In the genomic region with DNA sequence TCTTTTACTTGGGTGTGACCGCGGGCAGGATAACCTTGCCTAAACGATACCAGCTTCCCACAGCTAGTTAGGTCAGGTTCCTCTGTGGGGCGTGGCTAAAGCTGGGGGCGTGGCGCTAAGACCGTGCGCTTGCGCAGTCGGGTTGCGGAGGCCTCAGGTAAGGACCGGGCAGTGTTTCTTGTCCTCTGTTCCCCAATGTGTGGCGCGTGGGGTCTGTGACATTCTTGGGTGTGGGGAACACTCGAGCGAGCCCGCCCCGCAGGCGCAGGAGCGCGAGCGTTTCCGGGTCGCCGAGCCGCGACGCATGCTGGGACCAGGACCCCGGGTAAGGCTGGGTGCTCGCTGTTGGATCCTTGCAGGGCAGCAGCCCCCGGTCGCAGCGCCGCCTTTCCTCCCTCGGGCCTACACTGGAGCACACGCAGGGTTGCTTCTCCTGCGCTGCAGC, we compare ENCODE assay signal across 8 mouse cellular contexts. TPM values are rescaled to one million over a fixed set of nuclear protein-coding genes. Genes with fewer than 3 reads are reported as not detected.
DNase-seq lines count a peak whose midpoint lies in the region; ATAC-seq and TF ChIP-seq lines count a peak whose summit lies in the region.

A gene (plus strand): TSS at position 132 of the 445 bp plus-strand sequence.

- 0% methylated on average over 33 of the region's 37 CpGs for WGBS in forebrain, embryonic 12.5 days
- WGBS in heart, postnatal 0 days = under 1% methylated on average over 37 of the region's 37 CpGs
- WGBS in liver, embryonic 16.5 days (ENCODE audit: insufficient replicate concordance) = 0% methylated on average over 37 of the region's 37 CpGs
- WGBS in neural tube, embryonic 13.5 days = under 1% methylated on average over 37 of the region's 37 CpGs

- TF ChIP-seq CTCF in CH12.LX (conservative IDR thresholded peaks at IDR 0.05 in 1 of 2, IDR thresholded peaks at IDR 0.05 in 1 of 2; ENCODE audit: low read depth in 2 of 2, low read length in 2 of 2) = no peak
- no peak for TF ChIP-seq CTCF in heart, postnatal 0 days (IDR thresholded peaks at IDR 0.05; ENCODE audit: low read depth)
- TF ChIP-seq CTCF in testis, adult 2 months (IDR thresholded peaks at IDR 0.05; ENCODE audit: control insufficient read depth, insufficient read depth, insufficient replicate concordance, low read depth, low read length) = no peak

- no peaks in the 10 kb centered on the region for H3K9me3 ChIP-seq in CH12.LX (replicated peaks; ENCODE audit: low read length)
- no peaks in the 10 kb centered on the region for H3K9me3 ChIP-seq in forebrain, embryonic 12.5 days
- H3K9me3 ChIP-seq in heart, postnatal 0 days (replicated peaks; ENCODE audit: control insufficient read depth, low read length) = no peaks in the 10 kb centered on the region
- H3K9me3 ChIP-seq in liver, embryonic 16.5 days (replicated peaks; ENCODE audit: control insufficient read depth, low read length) = no peaks in the 10 kb centered on the region
- no peaks in the 10 kb centered on the region for H3K9me3 ChIP-seq in neural tube, embryonic 13.5 days

- peaks cover 2 to 17% of the 10 kb centered on the region in 2 experiments; a peak in 2 of 4 replicates for H3K4me1 ChIP-seq in CH12.LX (ENCODE audit: control insufficient read depth in 1 of 2, insufficient read depth in 2 of 2)
- H3K4me1 ChIP-seq in forebrain, embryonic 12.5 days = peaks cover 18% of the 10 kb centered on the region
- H3K4me1 ChIP-seq in heart, postnatal 0 days (ENCODE audit: control insufficient read depth, insufficient read depth) = peaks cover 9% of the 10 kb centered on the region; the same call in 1 of the 2 replicates
- peaks cover 20% of the 10 kb centered on the region for H3K4me1 ChIP-seq in liver, embryonic 16.5 days (ENCODE audit: control insufficient read depth, low read depth, low read length)
- H3K4me1 ChIP-seq in neural tube, embryonic 13.5 days (replicated peaks) = peaks cover 28% of the 10 kb centered on the region
- peaks cover 6% of the 10 kb centered on the region for H3K4me1 ChIP-seq in testis, adult 2 months (ENCODE audit: control insufficient read depth, insufficient read depth, low read length)

- H3K36me3 ChIP-seq in CH12.LX (replicated peaks in 1 of 2; ENCODE audit: control insufficient read depth in 1 of 2, insufficient read depth in 1 of 2, low read length in 1 of 2) = peaks cover 27 to 33% of the 10 kb centered on the region in 2 experiments
- H3K36me3 ChIP-seq in forebrain, embryonic 12.5 days (replicated peaks) = peaks cover 21% of the 10 kb centered on the region
- peaks cover 25% of the 10 kb centered on the region for H3K36me3 ChIP-seq in heart, postnatal 0 days (replicated peaks; ENCODE audit: control insufficient read depth, insufficient read depth, low read length)
- H3K36me3 ChIP-seq in liver, embryonic 16.5 days (ENCODE audit: control insufficient read depth, insufficient read depth) = peaks cover 14% of the 10 kb centered on the region
- H3K36me3 ChIP-seq in neural tube, embryonic 13.5 days = peaks cover 27% of the 10 kb centered on the region
- H3K36me3 ChIP-seq in testis, adult 2 months (ENCODE audit: control insufficient read depth, insufficient read depth, low read length) = peaks cover 5% of the 10 kb centered on the region

- dilution Hi-C loops in CH12.LX (cut with MboI; ENCODE audit: extremely low pct_ligation_motif_present, extremely low pct_unique_long_range_greater_than_20kb, low sequenced_read_pairs) = no loop called here

- H3K79me2 ChIP-seq in CH12.LX (replicated peaks; ENCODE audit: control insufficient read depth, extremely low read depth, insufficient read depth, poor library complexity, severe bottlenecking) = no peaks in the 10 kb centered on the region

- peak; percentile 88 for DNase-seq in CH12.LX (ENCODE audit: extremely low read depth)
- peak; percentile 85 for DNase-seq in c-Kit-positive CD71-positive TER-119-negative erythroid progenitor cells, embryonic 14.5 days (ENCODE audit: low read depth)
- peak; percentile 79 for DNase-seq in heart, postnatal 0 days (ENCODE audit: low spot score)
- peak; percentile 88 to 92 for DNase-seq in kidney, postnatal 4 days

- peak within 1 kb of the TSS; percentile 76 for H3K4me2 ChIP-seq in CH12.LX (ENCODE audit: insufficient read depth, low read depth, poor library complexity, severe bottlenecking)
- peak within 1 kb of the TSS; percentile 69 for H3K4me2 ChIP-seq in forebrain, embryonic 12.5 days
- peak within 1 kb of the TSS; percentile 88 for H3K4me2 ChIP-seq in heart, postnatal 0 days (ENCODE audit: low read depth, low read length)
- peak within 1 kb of the TSS; percentile 81 for H3K4me2 ChIP-seq in liver, embryonic 16.5 days (ENCODE audit: low read depth, low read length)
- peak within 1 kb of the TSS; percentile 74 for H3K4me2 ChIP-seq in neural tube, embryonic 13.5 days

- peak; percentile 77 for TF ChIP-seq POLR2A in CH12.LX (IDR thresholded peaks at IDR 0.05; ENCODE audit: low read depth, low read length)
- TF ChIP-seq POLR2A in testis, adult 2 months (IDR thresholded peaks at IDR 0.05; ENCODE audit: control insufficient read depth, low read depth, low read length) = peak; percentile 66

- no peaks in the 10 kb centered on the region for H3K27me3 ChIP-seq in CH12.LX (replicated peaks)
- H3K27me3 ChIP-seq in forebrain, embryonic 12.5 days = no peaks in the 10 kb centered on the region
- H3K27me3 ChIP-seq in heart, postnatal 0 days (ENCODE audit: control insufficient read depth, insufficient read depth, low read length) = no peaks in the 10 kb centered on the region
- no peaks in the 10 kb centered on the region for H3K27me3 ChIP-seq in liver, embryonic 16.5 days (ENCODE audit: control insufficient read depth, insufficient read depth, low read depth, low read length)
- no peaks in the 10 kb centered on the region for H3K27me3 ChIP-seq in neural tube, embryonic 13.5 days
- no peaks in the 10 kb centered on the region for H3K27me3 ChIP-seq in testis, adult 2 months (ENCODE audit: control insufficient read depth, insufficient read depth, low read length)

- peak within 1 kb of the TSS; percentile 56 for H3K27ac ChIP-seq in CH12.LX (ENCODE audit: insufficient read depth, low read depth)
- peak within 1 kb of the TSS; percentile 81 for H3K27ac ChIP-seq in forebrain, embryonic 12.5 days
- peak within 1 kb of the TSS; percentile 89 for H3K27ac ChIP-seq in heart, postnatal 0 days (ENCODE audit: low read depth)
- peak within 1 kb of the TSS; percentile 85 for H3K27ac ChIP-seq in liver, embryonic 16.5 days (ENCODE audit: low read length)
- H3K27ac ChIP-seq in neural tube, embryonic 13.5 days (replicated peaks) = peak within 1 kb of the TSS; percentile 87
- peak within 1 kb of the TSS; percentile 88 for H3K27ac ChIP-seq in testis, adult 2 months (ENCODE audit: control insufficient read depth, insufficient read depth, low read depth, low read length)

- TF ChIP-seq RAD21 in CH12.LX (IDR thresholded peaks at IDR 0.05; ENCODE audit: low read depth, low read length) = no peak

- H3K9ac ChIP-seq in CH12.LX (ENCODE audit: insufficient read depth, low read depth) = peak within 1 kb of the TSS; percentile 76
- peak within 1 kb of the TSS; percentile 74 for H3K9ac ChIP-seq in forebrain, embryonic 12.5 days
- H3K9ac ChIP-seq in heart, postnatal 0 days (replicated peaks; ENCODE audit: low read depth, low read length) = peak within 1 kb of the TSS; percentile 76
- H3K9ac ChIP-seq in liver, embryonic 16.5 days (ENCODE audit: low read depth, low read length) = peak within 1 kb of the TSS; percentile 85
- H3K9ac ChIP-seq in neural tube, embryonic 13.5 days = peak within 1 kb of the TSS; percentile 82

- H3K4me3 ChIP-seq in CH12.LX (replicated peaks in 1 of 3; ENCODE audit: low read depth in 2 of 3, low read length in 2 of 3, poor library complexity in 1 of 3) = peak within 1 kb of the TSS; percentile 74 to 91 (median 84)
- peak within 1 kb of the TSS; percentile 63 for H3K4me3 ChIP-seq in forebrain, embryonic 12.5 days (replicated peaks)
- peak within 1 kb of the TSS; percentile 84 for H3K4me3 ChIP-seq in heart, postnatal 0 days (ENCODE audit: low read depth, low read length)
- peak within 1 kb of the TSS; percentile 88 for H3K4me3 ChIP-seq in liver, embryonic 16.5 days (ENCODE audit: low read depth, low read length)
- H3K4me3 ChIP-seq in neural tube, embryonic 13.5 days = peak within 1 kb of the TSS; percentile 70
- H3K4me3 ChIP-seq in testis, adult 2 months (ENCODE audit: control insufficient read depth, low read depth, low read length) = peak within 1 kb of the TSS; percentile 92

- in situ Hi-C loops in CH12.LX (cut with MboI; ENCODE audit: low pct_ligation_motif_present, low pct_unique_long_range_greater_than_20kb, low sequenced_read_pairs) = loop anchor here (5.0 kb wide), 1 partner anchor 34 kb away; a partner anchor contains a TSS

- peak; percentile 95 for ATAC-seq in forebrain, embryonic 12.5 days (ENCODE audit: low FRiP score)
- ATAC-seq in heart, postnatal 0 days (ENCODE audit: insufficient read depth, low read depth) = peak; percentile 92
- ATAC-seq in liver, embryonic 16.5 days (ENCODE audit: low read depth) = peak; percentile 91
- ATAC-seq in neural tube, embryonic 13.5 days (ENCODE audit: low read depth) = peak; percentile 97

- TF ChIP-seq EP300 in CH12.LX (IDR thresholded peaks at IDR 0.05; ENCODE audit: low read length) = no peak
- TF ChIP-seq EP300 in heart, postnatal 0 days (IDR thresholded peaks at IDR 0.05; ENCODE audit: low read depth) = no peak

TF ChIP-seq in CH12.LX, 34 proteins besides CTCF, POLR2A, EP300 and RAD21 (continues in another document):
- TF ChIP-seq USF1 (IDR thresholded peaks at IDR 0.05; ENCODE audit: low read depth, low read length) (no peak), MXI1 (IDR thresholded peaks at IDR 0.05; ENCODE audit: low read depth, low read length) (peak; percentile 64; the same call in 1 of the 2 replicates), ETS1 (conservative IDR thresholded peaks at IDR 0.05; ENCODE audit: low read depth, low read length) (no peak), SIN3A (IDR thresholded peaks at IDR 0.05; ENCODE audit: low read length) (peak; percentile 60; the same call in 1 of the 2 replicates), POLR2AphosphoS2 (IDR thresholded peaks at IDR 0.05; ENCODE audit: low read depth, low read length) (peak; percentile 71; the same call in 1 of the 2 replicates), NRF1 (IDR thresholded peaks at IDR 0.05; ENCODE audit: low read depth, low read length) (peak; percentile 91), ZMIZ1 (IDR thresholded peaks at IDR 0.05; ENCODE audit: low read depth, low read length) (peak; percentile 61)

RNA-seq across cellular contexts. Expression of the gene that starts here (rescaled TPM):
- 27.8 and 29.9 TPM in 2 replicates for total RNA-seq in CH12.LX (2012; rRNA removed)
- total RNA-seq in CH12.LX (2014; rRNA removed) = 62.0 and 63.7 TPM in 2 replicates
- 25.9 and 34.8 TPM in 2 replicates for polyA plus RNA-seq in CH12.LX (2012; ENCODE audit: insufficient read length, low read depth)
- polyA plus RNA-seq in forebrain, embryonic 12.5 days (2016; fragmentation: Nextera tagmentation; extraction: Ambion mirVana) = 109 and 112 TPM in 2 replicates
- 21.4 and 56.7 TPM in 2 replicates for total RNA-seq in heart, postnatal 0 days (2014; rRNA removed; ENCODE audit: low replicate concordance)
- 134 and 145 TPM in 2 replicates for polyA plus RNA-seq in heart, postnatal 0 days (2015; fragmentation: Nextera tagmentation; extraction: Ambion mirVana)
- polyA plus RNA-seq in liver, embryonic 16.5 days (2015; fragmentation: Nextera tagmentation; extraction: Ambion mirVana) = 43.0 and 45.0 TPM in 2 replicates
- polyA plus RNA-seq in neural tube, embryonic 13.5 days (2015; fragmentation: Nextera tagmentation; extraction: Ambion mirVana) = 129 and 134 TPM in 2 replicates
- 9.3 and 11.7 TPM in 2 replicates for polyA plus RNA-seq in testis, adult 2 months (2012; rRNA removed)

Comparison
In these comparisons a context has a peak if more than half of its experiments do, and no peak if none do; other contexts are left out.
1. Peak in every context shown above with its lines: DNase-seq, ATAC-seq, H3K4me3 ChIP-seq and H3K27ac ChIP-seq.